Mouse (Mus musculus) monocyte, adult 2 months (primary cell): ENCODE measurements around the gene Olfr1051.
"Not testable (repeated sequence)": the region's sequence is repeated elsewhere in the genome, so short reads cannot be mapped to it uniquely, and the experiment has no call there.

ENCODE experiments used
- DNase-seq, 2 experiments: peaks; one replicate each; pipeline ENCODE4 v3.0.0; 2022; ENCODE audit warnings: low spot score in 2 of 2, low read depth in 1 of 2

Olfr1051 gene

DNA sequence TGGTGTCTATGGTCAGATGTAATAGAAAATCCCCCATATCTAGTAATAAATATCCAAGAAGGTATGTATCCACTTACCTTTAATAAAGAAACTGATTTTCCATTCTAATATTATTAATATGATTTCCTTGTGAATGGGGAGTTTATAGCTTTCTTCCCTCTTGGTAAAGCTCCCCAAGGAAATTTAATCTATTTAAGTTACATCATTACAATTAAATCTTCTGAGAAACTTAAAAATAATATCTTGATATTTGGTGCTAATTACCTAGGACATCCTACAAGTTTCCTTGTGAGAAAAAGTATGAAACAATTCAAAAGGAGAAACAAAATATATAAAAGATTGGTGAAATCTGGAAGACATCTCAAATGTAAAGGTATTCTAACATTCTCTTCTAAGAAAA lies at the start of gene Olfr1051:
Gene Olfr1051 (minus strand): TSS at position 101 of the 400 bp plus-strand sequence.
- DNase-seq, result not testable (repeated sequence)

GRCm38 (mm10) chr2:86315184-86315583 lies 36.3 kb upstream of the Olfr1051 start, which contains the start of gene Olfr1053:
TSS of gene Olfr1053 (minus strand) at chr2:86315284.
- DNase-seq, result no peak

- DNase-seq, result no peak
These were observed 13.3 kb upstream of the Olfr1051 start, which contains the start of gene Olfr1052 for GRCm38 (mm10) chr2:86292155-86292554. TSS of gene Olfr1052 (plus strand) at chr2:86292455.

- not testable (repeated sequence) for DNase-seq
These were observed 20.7 kb downstream of the Olfr1051 start, which contains the start of gene Olfr1049 for GRCm38 (mm10) chr2:86258228-86258627. TSS of gene Olfr1049 (minus strand) at chr2:86258328.

- no peak for DNase-seq
These were observed 38.7 kb downstream of the Olfr1051 start, which contains the start of gene Olfr1048 for GRCm38 (mm10) chr2:86240189-86240588. TSS of gene Olfr1048 (minus strand) at chr2:86240289.

DNA sequence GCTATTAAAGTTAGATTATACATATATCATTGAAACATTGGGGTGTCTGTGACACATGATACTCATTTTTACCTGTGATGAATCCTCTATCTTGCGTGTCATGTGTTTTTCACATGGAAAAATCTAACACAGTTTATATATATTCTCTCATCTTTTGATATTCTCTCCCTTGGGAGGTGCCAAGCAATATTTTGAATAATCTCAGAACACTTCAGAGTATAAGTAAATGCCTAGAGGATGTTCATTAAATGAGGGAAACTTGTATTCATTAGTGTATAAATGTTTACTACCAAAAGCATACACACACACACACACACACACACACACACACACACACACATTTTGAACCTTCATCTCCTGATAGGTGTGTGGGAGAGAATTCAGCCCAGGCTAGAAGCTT lies 47.6 kb downstream of the Olfr1051 start, which contains the start of gene Olfr1047:
Gene Olfr1047 (minus strand): TSS at position 101 of the 400 bp plus-strand sequence.
- no peak for DNase-seq
